Mouse (Mus musculus): ENCODE measurements around the gene Safb. TPM values are rescaled to one million over a fixed set of nuclear protein-coding genes. Genes with fewer than 3 reads are reported as not detected.
A peak's percentile ranks its signal among the peaks of the same experiment; 100 is the strongest.

Safb gene
- polyA plus RNA-seq, 1 experiment = 141 TPM

- peaks cover 37% of the 10 kb centered on the region for H3K4me1 ChIP-seq (ENCODE audit: control insufficient read depth, insufficient read depth, low read length)
- no peaks in the 10 kb centered on the region for H3K27me3 ChIP-seq (ENCODE audit: control insufficient read depth, insufficient read depth, low read length)
- 38% methylated on average over 1 of the region's 1 CpGs for WGBS
- no peak for TF ChIP-seq CTCF (IDR thresholded peaks at IDR 0.05; ENCODE audit: borderline replicate concordance, insufficient read depth, low read depth, low read length)
- no peak for TF ChIP-seq POLR2A (IDR thresholded peaks at IDR 0.05; ENCODE audit: borderline replicate concordance, insufficient read depth, low read length)
- DNase-seq = no peak
- H3K27ac ChIP-seq (ENCODE audit: insufficient read depth, low read length) = no peak overlapping the region
- no peak overlapping the region for H3K4me3 ChIP-seq (replicated peaks; ENCODE audit: insufficient read depth, low read depth, low read length)
Measured at GRCm38 (mm10) chr17:56587773-56588172, 3.1 kb downstream of the Safb start.

- H3K4me3 ChIP-seq (replicated peaks; ENCODE audit: insufficient read depth, low read depth, low read length) = no peak overlapping the region
- no peak overlapping the region for H3K27ac ChIP-seq (ENCODE audit: insufficient read depth, low read length)
- peaks cover 44% of the 10 kb centered on the region for H3K4me1 ChIP-seq (ENCODE audit: control insufficient read depth, insufficient read depth, low read length)
- no peaks in the 10 kb centered on the region for H3K27me3 ChIP-seq (ENCODE audit: control insufficient read depth, insufficient read depth, low read length)
- no peak for DNase-seq
- no peak for TF ChIP-seq POLR2A (IDR thresholded peaks at IDR 0.05; ENCODE audit: borderline replicate concordance, insufficient read depth, low read length)
- no peak for TF ChIP-seq CTCF (IDR thresholded peaks at IDR 0.05; ENCODE audit: borderline replicate concordance, insufficient read depth, low read depth, low read length)
- WGBS = 77% methylated on average over 4 of the region's 4 CpGs
Measured at GRCm38 (mm10) chr17:56588921-56589320, 4.3 kb downstream of the Safb start.

GRCm38 (mm10) chr17:56592553-56592952 lies 7.9 kb downstream of the Safb start:
- no peak for TF ChIP-seq POLR2A (IDR thresholded peaks at IDR 0.05; ENCODE audit: borderline replicate concordance, insufficient read depth, low read length)
- TF ChIP-seq CTCF (IDR thresholded peaks at IDR 0.05; ENCODE audit: borderline replicate concordance, insufficient read depth, low read depth, low read length) = no peak
- H3K4me3 ChIP-seq (replicated peaks; ENCODE audit: insufficient read depth, low read depth, low read length) = no peak overlapping the region

GRCm38 (mm10) chr17:56593527-56594271 lies 9.1 kb downstream of the Safb start:
- peaks cover 26% of the 10 kb centered on the region for H3K4me1 ChIP-seq (ENCODE audit: control insufficient read depth, insufficient read depth, low read length)
- WGBS = 24% methylated on average over 8 of the region's 8 CpGs
- no peak overlapping the region for H3K4me3 ChIP-seq (replicated peaks; ENCODE audit: insufficient read depth, low read depth, low read length)
- DNase-seq = peak in 1 of 2 experiments; percentile 50
- TF ChIP-seq CTCF (IDR thresholded peaks at IDR 0.05; ENCODE audit: borderline replicate concordance, insufficient read depth, low read depth, low read length) (no peak), POLR2A (IDR thresholded peaks at IDR 0.05; ENCODE audit: borderline replicate concordance, insufficient read depth, low read length) (no peak)
- H3K27ac ChIP-seq (ENCODE audit: insufficient read depth, low read length) = no peak overlapping the region
- H3K27me3 ChIP-seq (ENCODE audit: control insufficient read depth, insufficient read depth, low read length) = no peaks in the 10 kb centered on the region

More at GRCm38 (mm10) chr17:56592553-56592952, 7.9 kb downstream of the Safb start:
- peaks cover 33% of the 10 kb centered on the region for H3K4me1 ChIP-seq (ENCODE audit: control insufficient read depth, insufficient read depth, low read length)
- no peaks in the 10 kb centered on the region for H3K27me3 ChIP-seq (ENCODE audit: control insufficient read depth, insufficient read depth, low read length)
- H3K27ac ChIP-seq (ENCODE audit: insufficient read depth, low read length) = no peak overlapping the region
- DNase-seq = no peak

- no peak overlapping the region for H3K4me3 ChIP-seq (replicated peaks; ENCODE audit: insufficient read depth, low read depth, low read length)
- no peak for TF ChIP-seq CTCF (IDR thresholded peaks at IDR 0.05; ENCODE audit: borderline replicate concordance, insufficient read depth, low read depth, low read length)
- TF ChIP-seq POLR2A (IDR thresholded peaks at IDR 0.05; ENCODE audit: borderline replicate concordance, insufficient read depth, low read length) = no peak
- 53% methylated on average over 28 of the region's 28 CpGs for WGBS
Measured at GRCm38 (mm10) chr17:56603186-56604069, 18.8 kb downstream of the Safb start.

GRCm38 (mm10) chr17:56604070-56604380 lies 19.4 kb downstream of the Safb start:
- Histone ChIP-seq H3K27me3 (ENCODE audit: control insufficient read depth, insufficient read depth, low read length) (no peaks in the 10 kb centered on the region), H3K4me1 (ENCODE audit: control insufficient read depth, insufficient read depth, low read length) (peaks cover 24% of the 10 kb centered on the region), H3K4me3 (replicated peaks; ENCODE audit: insufficient read depth, low read depth, low read length) (no peak overlapping the region), H3K27ac (ENCODE audit: insufficient read depth, low read length) (peak overlapping the region; percentile 30; the same call in 1 of the 2 replicates)
- DNase-seq = no peak
- WGBS = 82% methylated on average over 9 of the region's 9 CpGs
- no peak for TF ChIP-seq POLR2A (IDR thresholded peaks at IDR 0.05; ENCODE audit: borderline replicate concordance, insufficient read depth, low read length)
- no peak for TF ChIP-seq CTCF (IDR thresholded peaks at IDR 0.05; ENCODE audit: borderline replicate concordance, insufficient read depth, low read depth, low read length)

More at GRCm38 (mm10) chr17:56603186-56604069, 18.8 kb downstream of the Safb start:
- peak; percentile 65 to 70 for DNase-seq
- H3K27me3 ChIP-seq (ENCODE audit: control insufficient read depth, insufficient read depth, low read length) = no peaks in the 10 kb centered on the region
- peaks cover 24% of the 10 kb centered on the region for H3K4me1 ChIP-seq (ENCODE audit: control insufficient read depth, insufficient read depth, low read length)
- H3K27ac ChIP-seq (ENCODE audit: insufficient read depth, low read length) = peak overlapping the region; percentile 30

- no peak for DNase-seq
- H3K27ac ChIP-seq (ENCODE audit: insufficient read depth, low read length) = no peak overlapping the region
- no peaks in the 10 kb centered on the region for H3K27me3 ChIP-seq (ENCODE audit: control insufficient read depth, insufficient read depth, low read length)
- 84% methylated on average over 3 of the region's 3 CpGs for WGBS
- H3K4me3 ChIP-seq (replicated peaks; ENCODE audit: insufficient read depth, low read depth, low read length) = no peak overlapping the region
- H3K4me1 ChIP-seq (ENCODE audit: control insufficient read depth, insufficient read depth, low read length) = peaks cover 24% of the 10 kb centered on the region
- no peak for TF ChIP-seq POLR2A (IDR thresholded peaks at IDR 0.05; ENCODE audit: borderline replicate concordance, insufficient read depth, low read length)
- no peak for TF ChIP-seq CTCF (IDR thresholded peaks at IDR 0.05; ENCODE audit: borderline replicate concordance, insufficient read depth, low read depth, low read length)
Measured at GRCm38 (mm10) chr17:56604422-56604821, 19.8 kb downstream of the Safb start.

Data from cerebellum, adult 2 months (tissue).